29 mouse cellular contexts compared by ENCODE assay signal in the genomic region with DNA sequence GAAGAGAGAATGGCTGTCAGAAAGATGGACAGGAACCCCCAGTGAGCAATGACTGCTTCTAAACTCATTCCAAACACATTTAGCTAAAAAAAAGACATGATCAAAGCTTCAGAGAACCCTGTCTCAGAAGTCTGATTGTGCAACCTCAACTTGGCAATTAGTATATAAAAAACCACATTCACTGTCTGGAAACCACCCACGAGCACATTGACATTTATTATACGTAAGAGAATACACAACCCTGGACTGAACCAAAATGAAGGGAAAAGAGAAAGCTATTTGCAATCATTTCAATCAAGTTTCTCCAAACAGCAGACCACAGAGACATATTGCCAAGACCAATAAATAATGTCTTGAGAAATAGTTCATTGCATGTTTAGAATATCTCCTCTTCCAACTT.
A peak's percentile ranks its signal among the peaks of the same experiment; 100 is the strongest.
DNase-seq lines count a peak whose midpoint lies in the region; ATAC-seq and TF ChIP-seq lines count a peak whose summit lies in the region.
"Had no signal": no experiment of that assay in that cellular context is flagged by ENCODE, and none has a peak within 500 bp of the region (broad histone marks: within the 10 kb centered on the region; RNA-seq: fewer than 3 reads in every experiment).

No protein-coding gene starts in this region.

- TF ChIP-seq CTCF in kidney, postnatal 0 days (IDR thresholded peaks at IDR 0.05; ENCODE audit: low read depth): no peak
- no peak for TF ChIP-seq CTCF in lung, postnatal 0 days (IDR thresholded peaks at IDR 0.05)

- no peaks in the 10 kb centered on the region for H3K9me3 ChIP-seq in kidney, postnatal 0 days (replicated peaks; ENCODE audit: low read length)
- no peaks in the 10 kb centered on the region for H3K9me3 ChIP-seq in lung, postnatal 0 days (ENCODE audit: low read length)
- H3K9me3 ChIP-seq: embryonic facial prominence, embryonic 15.5 days; hindbrain, embryonic 13.5 days; kidney, embryonic 15.5 days; neural tube, embryonic 12.5 days had no signal

- ATAC-seq in kidney, postnatal 0 days (replicated peaks; ENCODE audit: low FRiP score, low read depth): no peak
- ATAC-seq in lung, postnatal 0 days: peak; percentile 49; the same call in 1 of the 2 replicates
- ATAC-seq: forebrain, embryonic 14.5 days; intestine, embryonic 16.5 days; midbrain, embryonic 16.5 days; Patski had no signal

- no peaks in the 10 kb centered on the region for H3K27me3 ChIP-seq in kidney, postnatal 0 days (ENCODE audit: insufficient read depth, low read length)
- no peaks in the 10 kb centered on the region for H3K27me3 ChIP-seq in lung, postnatal 0 days (replicated peaks; ENCODE audit: insufficient read depth, low read length)
- H3K27me3 ChIP-seq: CH12.LX; embryonic facial prominence, embryonic 15.5 days; hindbrain, embryonic 13.5 days; kidney, embryonic 15.5 days; neural tube, embryonic 12.5 days; Patski had no signal

- DNase-seq in adrenal gland, adult 2 months: peak; percentile 4
- DNase-seq in adrenal gland, postnatal 25 days: no peak
- DNase-seq in kidney, postnatal 0 days (ENCODE audit: low spot score): peak; percentile 65
- DNase-seq in kidney, adult 8-10 months: no peak
- peak; percentile 70 for DNase-seq in lung, postnatal 0 days (ENCODE audit: low spot score)
- no peak for DNase-seq in lung, postnatal 4 days
- peak; percentile 15 for DNase-seq in lung, postnatal 36 days
- DNase-seq in gastrocnemius, postnatal 4 days (ENCODE audit: low spot score in 2 of 2): no peak
- DNase-seq: adrenal gland, postnatal 14 days; cerebellum, adult 18-20 months; cerebellum, postnatal 10 days; gastrocnemius, postnatal 14 days; heart, adult 18-20 months; heart, postnatal 4 days; right cerebral cortex, postnatal 14 days; spleen, adult 18-20 months; thymus, postnatal 14 days had no signal

- no peak overlapping the region for H3K4me3 ChIP-seq in kidney, postnatal 0 days (replicated peaks; ENCODE audit: low read depth, low read length)
- H3K4me3 ChIP-seq in lung, postnatal 0 days (ENCODE audit: low read depth, low read length): no peak overlapping the region
- H3K4me3 ChIP-seq: embryonic facial prominence, embryonic 15.5 days; hindbrain, embryonic 13.5 days; kidney, embryonic 15.5 days; neural tube, embryonic 12.5 days had no signal

- no peaks in the 10 kb centered on the region for H3K36me3 ChIP-seq in kidney, postnatal 0 days (ENCODE audit: insufficient read depth, low read length)
- no peaks in the 10 kb centered on the region for H3K36me3 ChIP-seq in lung, postnatal 0 days (ENCODE audit: insufficient read depth, low read length)
- H3K36me3 ChIP-seq: embryonic facial prominence, embryonic 15.5 days; hindbrain, embryonic 13.5 days; kidney, embryonic 15.5 days; neural tube, embryonic 12.5 days had no signal

- no peak overlapping the region for H3K9ac ChIP-seq in kidney, postnatal 0 days (ENCODE audit: low read depth, low read length)
- no peak overlapping the region for H3K9ac ChIP-seq in lung, postnatal 0 days (replicated peaks; ENCODE audit: low read depth)
- H3K9ac ChIP-seq: embryonic facial prominence, embryonic 15.5 days; hindbrain, embryonic 13.5 days; kidney, embryonic 15.5 days; neural tube, embryonic 12.5 days had no signal

- no peak; the same call in 1 of the 2 replicates for TF ChIP-seq EP300 in lung, postnatal 0 days (IDR thresholded peaks at IDR 0.05)

- H3K27ac ChIP-seq in kidney, postnatal 0 days: no peak overlapping the region
- no peak overlapping the region for H3K27ac ChIP-seq in lung, postnatal 0 days (ENCODE audit: low read length)
- H3K27ac ChIP-seq: embryonic facial prominence, embryonic 15.5 days; hindbrain, embryonic 13.5 days; kidney, embryonic 15.5 days; neural tube, embryonic 12.5 days had no signal

- H3K4me1 ChIP-seq in kidney, postnatal 0 days (replicated peaks; ENCODE audit: insufficient read depth, low read length): no peaks in the 10 kb centered on the region
- H3K4me1 ChIP-seq in lung, postnatal 0 days (ENCODE audit: insufficient read depth, low read depth, low read length): no peaks in the 10 kb centered on the region
- H3K4me1 ChIP-seq: embryonic facial prominence, embryonic 15.5 days; hindbrain, embryonic 13.5 days; neural tube, embryonic 12.5 days had no signal

- 60% methylated on average over 2 of the region's 2 CpGs for WGBS in kidney, postnatal 0 days
- WGBS in lung, postnatal 0 days: 35% methylated on average over 2 of the region's 2 CpGs

- H3K4me2 ChIP-seq in kidney, postnatal 0 days (ENCODE audit: low read length): no peak overlapping the region
- H3K4me2 ChIP-seq in lung, postnatal 0 days (replicated peaks; ENCODE audit: low read depth, low read length): no peak overlapping the region
- H3K4me2 ChIP-seq: embryonic facial prominence, embryonic 15.5 days; heart, embryonic 11.5 days; hindbrain, embryonic 13.5 days; kidney, embryonic 15.5 days; liver, embryonic 11.5 days; midbrain, embryonic 11.5 days; neural tube, embryonic 12.5 days had no signal

Comparison
In these comparisons a context has a peak if more than half of its experiments do, and no peak if none do; other contexts are left out.
1. DNase-seq: peak in adrenal gland, adult 2 months (single experiment), kidney, postnatal 0 days (single experiment), lung, postnatal 0 days (single experiment) and lung, postnatal 36 days (single experiment); none in adrenal gland, postnatal 25 days (single experiment), kidney, adult 8-10 months (0 of 2), lung, postnatal 4 days (0 of 2) and gastrocnemius, postnatal 4 days (0 of 2).